Mouse (Mus musculus) activated CD4-positive, CD25-positive, alpha-beta regulatory T cell, adult 4 months (primary cell): ENCODE measurements around the gene Lad1. TPM values are rescaled to one million over a fixed set of nuclear protein-coding genes. Genes with fewer than 3 reads are reported as not detected.

ENCODE experiments used
- ATAC-seq: one replicate; pipeline ENCODE4 v1.8.0; 2017
- polyA plus RNA-seq, 2 experiments: library from polyadenylated mRNA; unstranded; fragments of 100-300 nt; shearing (Covaris generic); gene quantifications; one replicate each; pipeline ENCODE4 v1.2.1; 2017

Lad1 gene
- polyA plus RNA-seq, result 10 to 100 TPM in 1 of 2 experiments, 1 to 10 TPM in 1; 7.8 to 12.4 TPM

DNA sequence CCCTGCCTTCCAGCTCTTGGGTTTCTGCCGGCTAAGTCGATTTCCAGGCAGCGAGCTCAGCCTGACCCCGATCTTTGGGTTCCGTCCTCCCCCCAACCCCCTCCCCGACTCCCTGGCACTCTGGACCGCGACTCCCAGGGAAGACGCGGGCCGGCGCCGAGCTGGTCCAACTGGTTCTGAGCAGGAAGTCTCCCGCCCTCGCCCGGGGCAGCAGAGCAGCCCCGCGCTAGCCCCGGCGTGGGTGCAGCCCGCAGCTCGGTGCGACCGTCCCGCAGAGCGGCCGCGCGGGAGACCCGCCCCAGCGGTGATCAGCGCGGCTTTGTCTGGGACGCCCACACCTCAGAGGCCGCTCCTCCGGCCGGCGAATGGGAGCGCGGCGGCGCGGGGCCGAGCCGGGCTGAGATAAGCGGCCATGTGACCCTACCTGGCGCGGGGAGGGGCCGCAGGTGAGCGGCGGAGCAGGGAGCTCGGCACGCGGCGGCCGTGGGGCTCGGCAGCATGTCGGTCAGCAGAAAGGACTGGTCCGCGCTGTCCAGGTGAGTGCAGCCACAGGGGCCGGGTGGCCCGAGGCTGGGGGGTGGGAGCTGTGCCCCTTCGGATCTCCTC, at the start of gene Lad1:
TSS of gene Lad1 (plus strand) at position 118 of the 606 bp plus-strand sequence.
- ATAC-seq, result peak; percentile 31

GRCm38 (mm10) chr1:135770237-135770636, 48.2 kb upstream of the Lad1 start:
- no peak for ATAC-seq

DNA sequence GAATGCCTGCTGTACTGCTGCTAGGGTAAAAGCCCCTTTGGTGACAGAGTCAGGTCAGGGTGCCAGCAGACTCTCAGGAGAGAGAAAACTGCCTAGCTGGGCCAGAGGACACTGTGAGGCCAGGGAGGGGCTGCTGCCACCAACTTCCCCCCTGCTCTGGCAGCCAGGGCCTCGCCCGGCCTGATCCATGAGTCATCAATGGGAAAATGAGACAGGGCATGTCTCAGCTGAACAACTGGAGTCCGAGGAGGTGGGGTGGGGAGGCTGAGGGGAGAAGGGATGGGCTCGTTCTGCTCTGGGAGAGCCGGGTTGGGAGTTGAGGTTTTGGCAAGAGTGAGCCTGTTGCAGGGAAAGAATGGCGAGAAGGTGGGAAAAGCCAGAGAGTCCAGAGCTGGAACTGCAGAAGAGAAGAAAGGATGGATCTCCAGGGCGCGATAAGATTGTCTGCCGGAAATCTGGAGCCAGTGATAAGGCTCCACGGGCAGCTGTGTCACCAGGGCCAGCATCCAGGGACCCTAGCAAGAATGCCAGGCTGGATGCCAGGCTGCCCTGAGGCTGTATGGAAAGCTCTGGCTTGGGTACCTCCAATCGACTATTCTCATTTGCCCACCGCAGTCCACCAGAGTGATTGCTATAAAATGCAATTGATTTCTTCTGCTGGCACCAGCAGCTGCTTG, 47.4 kb upstream of the Lad1 start:
- no peak for ATAC-seq

DNA sequence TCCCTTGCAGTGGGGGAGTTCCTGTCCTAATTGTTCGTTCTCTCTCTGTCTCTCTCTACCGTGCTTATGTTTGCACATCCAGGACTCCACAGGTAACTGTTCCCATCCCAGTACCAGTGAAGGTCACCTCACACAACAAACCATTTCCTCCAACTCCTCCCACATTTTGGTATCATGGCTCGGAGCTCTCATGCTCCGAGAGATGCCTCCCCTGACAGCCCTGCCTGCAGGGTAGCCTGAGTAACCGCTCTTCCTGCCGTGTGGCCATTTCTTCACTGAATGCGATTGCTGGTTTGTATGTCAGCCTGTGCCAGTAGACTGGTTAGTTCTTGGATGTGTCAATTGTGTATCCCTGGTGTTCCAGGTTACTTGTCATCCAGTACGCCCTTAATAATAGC, 46.8 kb upstream of the Lad1 start:
- ATAC-seq, result no peak

DNA sequence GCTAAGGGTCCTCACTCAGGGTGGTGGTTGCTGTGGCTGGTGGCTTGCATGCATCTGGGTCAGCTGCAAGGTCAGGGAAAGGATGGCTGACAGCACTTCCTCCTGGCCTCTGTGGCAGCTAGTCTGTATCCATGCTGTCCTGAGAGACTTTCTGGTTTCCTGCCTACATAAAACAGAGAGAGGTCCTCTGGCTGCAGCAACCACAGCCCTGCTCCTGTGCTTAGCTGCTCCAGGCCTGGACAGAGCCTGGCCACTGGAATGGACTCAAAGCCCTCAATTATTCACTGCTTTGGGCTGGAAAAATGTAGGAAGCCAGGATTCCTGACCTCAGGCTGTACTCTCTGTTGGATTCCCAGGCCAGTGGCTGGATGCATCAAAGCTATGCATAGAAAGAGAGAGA, 41.8 kb upstream of the Lad1 start:
- ATAC-seq, result no peak

GRCm38 (mm10) chr1:135777046-135777445, 41.4 kb upstream of the Lad1 start:
- ATAC-seq, result no peak

- ATAC-seq, result no peak
These were observed 39.4 kb upstream of the Lad1 start, which contains the start of gene Tnni1 for GRCm38 (mm10) chr1:135778780-135779535. TSS of gene Tnni1 (plus strand) at chr1:135779434.

DNA sequence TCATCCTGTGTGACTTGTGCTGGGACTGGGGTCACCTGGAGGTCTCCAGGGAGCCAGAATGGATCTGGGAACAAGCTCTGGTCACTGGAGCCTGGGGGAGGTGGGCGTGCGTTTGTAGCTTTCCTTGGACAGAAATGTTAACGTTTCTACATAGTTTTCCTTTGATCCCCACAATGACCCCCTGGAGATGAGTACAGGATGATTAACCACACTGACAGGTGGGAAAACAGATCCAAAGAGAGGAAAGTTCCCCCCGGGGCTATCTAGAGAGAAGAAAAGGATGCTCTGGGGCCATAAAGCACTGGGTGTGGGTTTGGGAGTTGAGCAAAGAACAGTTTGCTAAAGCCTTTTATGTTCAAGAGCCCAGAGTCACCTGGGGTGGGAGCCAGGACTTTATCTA, 37.7 kb upstream of the Lad1 start:
- no peak for ATAC-seq

- peak; percentile 79 for ATAC-seq
These were observed 37.2 kb upstream of the Lad1 start for GRCm38 (mm10) chr1:135781220-135781619.

- ATAC-seq, result no peak
These were observed 35.6 kb upstream of the Lad1 start for GRCm38 (mm10) chr1:135782816-135783215.

- ATAC-seq, result peak; percentile 71
These were observed 30.6 kb upstream of the Lad1 start for GRCm38 (mm10) chr1:135787799-135788198.

DNA sequence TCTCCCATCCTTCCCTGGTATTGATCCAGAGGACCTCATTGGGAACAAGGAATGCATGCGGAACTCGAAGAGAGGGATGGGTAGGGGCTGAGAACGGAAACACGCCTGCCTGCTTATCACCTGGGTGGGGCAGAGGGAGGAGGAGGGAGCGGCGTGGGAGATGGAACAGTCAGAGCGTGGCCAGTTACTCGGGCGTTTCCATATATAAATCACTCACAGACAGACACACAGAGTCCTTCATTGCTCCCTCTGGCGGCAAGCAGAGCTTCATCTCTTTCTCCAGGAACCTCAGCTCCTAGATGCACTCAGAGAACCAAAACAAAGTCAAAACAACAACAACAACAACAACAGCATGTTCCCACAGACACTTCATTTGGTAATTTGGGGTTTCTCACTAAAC, 29.7 kb upstream of the Lad1 start:
- no peak for ATAC-seq

DNA sequence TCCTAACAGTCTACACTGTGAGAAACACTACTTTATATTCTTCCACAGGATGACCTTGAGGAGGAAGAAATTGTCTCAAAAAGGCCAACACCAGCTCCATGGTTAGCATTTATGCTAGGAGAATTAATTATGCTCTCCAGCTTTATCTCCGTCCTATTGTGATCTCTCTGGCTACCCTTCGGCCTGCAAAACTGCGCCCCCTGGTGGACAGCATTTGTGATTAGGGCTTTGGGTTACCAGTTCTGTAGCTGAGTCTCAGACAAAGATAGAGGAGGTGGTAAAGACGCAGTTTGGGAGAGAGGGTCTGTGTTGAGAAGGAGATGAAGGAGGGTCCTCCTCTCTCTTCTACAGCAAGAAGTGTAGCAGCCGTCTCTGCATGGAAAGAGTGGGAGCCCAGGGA, 28.6 kb upstream of the Lad1 start:
- peak; percentile 65 for ATAC-seq

- ATAC-seq, result no peak
These were observed 26.1 kb upstream of the Lad1 start for GRCm38 (mm10) chr1:135792143-135792939.

GRCm38 (mm10) chr1:135793370-135794215, 24.8 kb upstream of the Lad1 start:
- peak; percentile 60 for ATAC-seq

- no peak for ATAC-seq
These were observed 23.9 kb upstream of the Lad1 start for GRCm38 (mm10) chr1:135794216-135795134.

DNA sequence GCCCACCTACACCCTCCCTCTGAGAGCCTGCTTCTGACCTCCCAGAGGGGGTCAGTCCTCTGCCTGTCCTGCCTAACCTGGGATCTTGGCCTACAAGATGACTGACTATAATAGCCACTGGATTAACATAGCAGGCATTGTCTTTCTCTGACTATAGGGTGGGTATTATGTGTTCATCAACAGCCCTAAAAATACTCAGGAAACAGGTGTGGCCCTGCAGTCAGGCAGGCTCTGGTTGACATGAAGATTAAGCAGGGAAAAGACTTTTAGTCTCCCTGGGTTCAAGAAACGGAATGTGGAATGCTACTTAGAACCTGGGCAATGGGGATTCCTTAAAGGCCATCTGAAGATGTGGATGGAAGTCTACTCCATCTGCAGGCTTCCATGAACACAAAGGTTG, 19.9 kb upstream of the Lad1 start:
- no peak for ATAC-seq

GRCm38 (mm10) chr1:135799109-135799627, 19.2 kb upstream of the Lad1 start:
- no peak for ATAC-seq

DNA sequence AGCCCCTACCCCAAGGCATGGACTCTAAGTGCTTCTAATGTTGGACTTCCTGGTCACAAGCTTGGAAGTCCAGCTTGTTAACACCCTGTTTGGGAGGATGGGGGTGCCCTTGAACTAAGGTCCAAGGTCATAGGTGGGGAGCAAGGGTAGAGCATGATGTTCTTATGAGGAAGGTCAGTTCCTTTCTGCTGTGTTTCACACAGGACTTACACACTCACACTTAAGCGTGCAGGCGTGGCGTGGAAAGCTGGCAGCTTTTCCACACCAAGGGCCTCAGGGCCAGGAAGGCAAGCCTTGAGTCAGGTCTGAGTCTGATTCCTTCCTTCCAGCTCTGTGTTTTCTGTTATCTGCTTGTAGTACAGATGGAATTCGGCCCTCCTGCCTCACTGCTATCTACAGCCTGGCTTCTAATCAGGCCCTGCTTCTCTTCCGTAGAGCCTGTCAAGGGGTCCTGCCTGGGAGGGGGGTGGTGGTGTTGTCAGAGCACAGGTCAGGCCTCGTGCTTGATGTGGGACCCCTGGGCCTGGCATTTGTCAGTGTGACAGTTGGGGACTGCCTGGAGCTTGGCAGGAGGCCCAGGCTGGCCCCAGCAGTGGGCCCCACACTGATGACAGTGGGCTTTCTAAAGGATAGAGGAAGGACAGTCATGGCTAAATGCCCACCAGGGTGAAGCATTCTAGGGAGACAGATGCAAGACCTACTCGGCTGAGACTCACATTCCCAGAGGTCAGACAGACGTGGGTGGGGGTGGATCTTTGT, 18.0 kb upstream of the Lad1 start:
- ATAC-seq, result no peak

GRCm38 (mm10) chr1:135807546-135807945, 10.9 kb upstream of the Lad1 start:
- ATAC-seq, result peak; percentile 85
